Mouse (Mus musculus): ENCODE results near the gene Abi3. TPM values are rescaled to one million over a fixed set of nuclear protein-coding genes. Genes with fewer than 3 reads are reported as not detected.

Abi3 gene
- polyA plus RNA-seq, 1 experiment from 2014 or later, result 4.2 TPM

DNA sequence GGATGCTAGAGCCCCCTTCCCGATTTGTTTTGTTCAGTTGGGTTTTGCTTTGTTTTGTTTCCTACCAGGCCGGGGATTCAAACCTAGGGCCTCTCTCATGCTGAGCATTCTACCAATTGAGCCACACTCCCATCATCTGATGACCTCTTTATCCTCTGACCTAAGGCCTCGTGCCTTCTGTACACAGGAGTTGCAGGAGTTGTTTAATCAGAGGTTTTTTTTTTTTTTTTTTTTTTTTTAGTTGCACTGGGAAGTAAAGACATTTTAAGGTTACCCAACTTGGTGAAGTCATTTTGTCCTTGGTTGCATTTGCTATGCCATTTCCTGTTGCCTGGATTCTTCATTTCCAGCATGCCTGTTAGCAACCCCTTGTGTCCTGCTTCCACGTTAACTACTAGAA is 27.2 kb upstream of the Abi3 start:
- TF ChIP-seq EP300 (optimal IDR thresholded peaks at IDR 0.05) (no peak), CTCF (IDR thresholded peaks at IDR 0.05; ENCODE audit: low read depth) (no peak)
- DNase-seq (ENCODE audit: low spot score) (no peak), ATAC-seq (ENCODE audit: low FRiP score, low TSS enrichment) (no peak)
- no peak overlapping the region for H3K27ac ChIP-seq (replicated peaks)
- WGBS, result 68% methylated on average over 4 of the region's 4 CpGs
- H3K9ac ChIP-seq (ENCODE audit: low read length), result no peak overlapping the region
- no peaks in the 10 kb centered on the region for H3K36me3 ChIP-seq (ENCODE audit: control insufficient read depth, insufficient read depth, low read length)
- H3K9me3 ChIP-seq (ENCODE audit: control insufficient read depth, low read length), result no peaks in the 10 kb centered on the region
- no peak overlapping the region for H3K4me2 ChIP-seq (replicated peaks; ENCODE audit: low read depth)
- H3K4me1 ChIP-seq (replicated peaks; ENCODE audit: control insufficient read depth, insufficient read depth), result no peaks in the 10 kb centered on the region
- no peak overlapping the region for H3K4me3 ChIP-seq (ENCODE audit: low read depth, low read length)
- H3K27me3 ChIP-seq (ENCODE audit: control insufficient read depth, insufficient read depth, low read length), result no peaks in the 10 kb centered on the region

DNA sequence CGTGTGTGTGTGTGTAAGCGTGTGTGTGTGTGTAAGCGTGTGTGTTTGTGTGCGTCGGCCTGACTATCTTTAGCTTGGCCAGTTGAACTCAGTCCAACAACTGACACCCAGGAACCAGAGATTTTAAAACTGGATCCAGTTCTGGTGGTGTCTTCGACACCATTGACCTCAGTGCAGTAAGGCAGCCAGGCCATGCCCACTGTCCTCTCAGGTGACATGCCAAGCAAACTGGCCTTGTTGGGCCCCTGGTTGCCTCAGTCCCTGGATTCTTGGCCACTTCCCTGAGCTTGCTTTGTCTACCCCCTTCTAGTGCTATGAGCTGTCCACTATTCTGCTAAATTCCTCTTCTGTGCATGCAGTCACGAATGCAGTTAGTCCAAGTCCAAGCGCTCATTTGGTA is 19.1 kb upstream of the Abi3 start:
- no peak for TF ChIP-seq EP300 (optimal IDR thresholded peaks at IDR 0.05)
- no peak for TF ChIP-seq CTCF (IDR thresholded peaks at IDR 0.05; ENCODE audit: low read depth)
- Histone ChIP-seq H3K9ac (ENCODE audit: low read length) (no peak overlapping the region), H3K36me3 (ENCODE audit: control insufficient read depth, insufficient read depth, low read length) (no peaks in the 10 kb centered on the region), H3K27me3 (ENCODE audit: control insufficient read depth, insufficient read depth, low read length) (no peaks in the 10 kb centered on the region), H3K4me1 (replicated peaks; ENCODE audit: control insufficient read depth, insufficient read depth) (0 out of 2 replicates have a peak, but pooled peaks cover 2% of the 10 kb centered on the region), H3K9me3 (ENCODE audit: control insufficient read depth, low read length) (no peaks in the 10 kb centered on the region), H3K27ac (replicated peaks) (no peak overlapping the region), H3K4me2 (replicated peaks; ENCODE audit: low read depth) (no peak overlapping the region), H3K4me3 (ENCODE audit: low read depth, low read length) (no peak overlapping the region)
- WGBS, result 92% methylated on average over 8 of the region's 8 CpGs
- no peak for ATAC-seq (ENCODE audit: low FRiP score, low TSS enrichment)
- DNase-seq (ENCODE audit: low spot score), result no peak

DNA sequence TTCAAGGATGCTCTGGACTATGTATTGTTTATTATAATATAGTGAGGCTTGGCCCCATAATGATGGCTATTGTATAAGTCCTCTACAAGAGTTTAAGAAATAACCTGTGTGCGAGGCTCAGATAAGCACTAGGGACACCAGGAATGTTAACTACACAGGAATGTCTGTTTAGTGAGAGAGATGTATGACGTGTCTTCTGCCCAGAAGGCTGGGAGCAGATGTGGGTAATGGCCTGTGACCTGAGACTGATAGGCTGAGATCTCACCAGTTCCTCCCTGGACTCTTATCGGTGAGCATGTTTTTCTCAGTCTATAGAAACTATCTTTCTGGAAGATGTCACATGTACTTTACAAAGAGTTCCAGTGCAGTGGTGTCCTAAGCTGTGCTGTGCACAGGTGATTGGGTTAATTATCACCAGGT is 17.8 kb upstream of the Abi3 start:
- Histone ChIP-seq H3K9ac (ENCODE audit: low read length) (peak overlapping the region; percentile 74; the same call in 1 of the 2 replicates), H3K4me2 (replicated peaks; ENCODE audit: low read depth) (peak overlapping the region; percentile 54), H3K4me3 (ENCODE audit: low read depth, low read length) (peak overlapping the region; percentile 74), H3K27ac (replicated peaks) (no peak overlapping the region), H3K4me1 (replicated peaks; ENCODE audit: control insufficient read depth, insufficient read depth) (0 out of 2 replicates have a peak, but pooled peaks cover 2% of the 10 kb centered on the region), H3K9me3 (ENCODE audit: control insufficient read depth, low read length) (no peaks in the 10 kb centered on the region), H3K36me3 (ENCODE audit: control insufficient read depth, insufficient read depth, low read length) (no peaks in the 10 kb centered on the region), H3K27me3 (ENCODE audit: control insufficient read depth, insufficient read depth, low read length) (no peaks in the 10 kb centered on the region)
- TF ChIP-seq EP300 (optimal IDR thresholded peaks at IDR 0.05) (no peak), CTCF (IDR thresholded peaks at IDR 0.05; ENCODE audit: low read depth) (no peak)
- ATAC-seq (ENCODE audit: low FRiP score, low TSS enrichment) (no peak), DNase-seq (ENCODE audit: low spot score) (no peak)
- WGBS, result 22% methylated on average over 3 of the region's 3 CpGs

DNA sequence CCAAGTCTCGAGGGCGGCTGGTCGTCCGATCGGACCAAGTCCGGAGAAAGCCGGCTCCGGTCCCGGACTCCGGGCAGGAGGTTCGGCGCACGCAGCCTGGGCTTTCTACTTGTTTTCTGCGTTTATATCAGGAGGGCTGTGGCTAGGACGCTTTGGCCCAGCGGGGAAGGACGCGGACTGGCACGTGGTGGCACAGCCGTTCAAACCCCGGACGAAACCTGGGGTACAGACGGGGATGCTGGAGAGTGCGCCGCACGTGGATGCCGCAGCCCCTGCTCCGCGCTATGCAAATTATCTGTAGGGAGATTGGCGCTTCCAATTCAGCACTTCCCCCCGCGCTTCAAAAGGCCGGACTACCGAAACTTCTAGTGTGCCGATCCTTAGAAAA is 17.2 kb upstream of the Abi3 start:
- H3K4me2 ChIP-seq (replicated peaks; ENCODE audit: low read depth), result peak overlapping the region; percentile 54
- H3K27me3 ChIP-seq (ENCODE audit: control insufficient read depth, insufficient read depth, low read length), result no peaks in the 10 kb centered on the region
- peak overlapping the region; percentile 74 for H3K9ac ChIP-seq (ENCODE audit: low read length)
- H3K27ac ChIP-seq (replicated peaks), result peak overlapping the region; percentile 93
- DNase-seq (ENCODE audit: low spot score) (peak; percentile 75), ATAC-seq (ENCODE audit: low FRiP score, low TSS enrichment) (peak; percentile 34)
- no peaks in the 10 kb centered on the region for H3K36me3 ChIP-seq (ENCODE audit: control insufficient read depth, insufficient read depth, low read length)
- under 1% methylated on average over 35 of the region's 35 CpGs for WGBS
- 0 out of 2 replicates have a peak, but pooled peaks cover 2% of the 10 kb centered on the region for H3K4me1 ChIP-seq (replicated peaks; ENCODE audit: control insufficient read depth, insufficient read depth)
- peak overlapping the region; percentile 74 for H3K4me3 ChIP-seq (ENCODE audit: low read depth, low read length)
- H3K9me3 ChIP-seq (ENCODE audit: control insufficient read depth, low read length), result no peaks in the 10 kb centered on the region
- TF ChIP-seq CTCF (IDR thresholded peaks at IDR 0.05; ENCODE audit: low read depth) (peak; percentile 26; the same call in 1 of the 2 replicates), EP300 (optimal IDR thresholded peaks at IDR 0.05) (no peak)

DNA sequence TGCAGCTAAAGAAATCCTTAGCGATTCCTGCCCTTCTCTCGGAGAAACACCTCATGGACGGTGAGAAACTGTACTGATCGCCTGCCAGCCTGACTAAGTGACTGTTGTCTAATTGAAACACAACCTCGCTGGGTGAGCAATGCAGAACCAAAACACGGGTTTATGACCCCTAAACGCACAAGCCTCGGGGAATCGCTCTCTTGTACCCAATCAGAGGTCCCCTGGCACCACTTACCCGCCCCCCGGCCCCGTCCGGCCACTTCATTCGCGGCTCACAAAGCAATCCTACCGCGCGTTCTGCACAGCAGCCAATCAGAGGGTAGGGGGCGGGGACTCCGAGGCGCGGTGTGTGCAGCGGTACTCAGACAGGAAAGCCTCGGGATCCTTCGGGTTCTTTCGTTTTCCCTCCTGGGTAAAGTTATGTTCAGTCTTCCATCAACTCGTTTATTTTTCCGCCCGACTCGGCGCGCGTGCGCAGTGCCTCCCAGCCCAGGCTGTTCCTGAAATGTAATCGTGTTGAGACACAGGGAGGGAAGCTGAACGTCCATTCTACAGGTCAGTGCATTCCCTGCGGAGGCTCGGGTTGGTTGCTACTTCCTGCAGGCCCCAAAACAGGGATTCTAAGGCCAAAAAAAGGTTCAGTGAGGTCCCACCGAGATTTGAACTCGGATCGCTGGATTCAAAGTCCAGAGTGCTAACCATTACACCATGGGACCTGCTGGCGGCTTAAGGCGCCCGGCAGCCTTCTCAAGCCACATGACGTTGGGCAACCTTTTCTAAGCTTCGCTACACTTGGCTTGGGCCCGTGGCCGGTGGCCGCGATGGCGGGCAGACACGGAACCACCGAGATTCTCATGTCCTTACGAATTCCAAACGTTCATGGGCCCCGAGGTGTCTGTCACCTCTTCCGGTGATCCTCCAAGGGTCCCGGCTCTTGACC is 16.5 kb upstream of the Abi3 start:
- Histone ChIP-seq H3K9me3 (ENCODE audit: control insufficient read depth, low read length) (no peaks in the 10 kb centered on the region), H3K36me3 (ENCODE audit: control insufficient read depth, insufficient read depth, low read length) (no peaks in the 10 kb centered on the region), H3K27me3 (ENCODE audit: control insufficient read depth, insufficient read depth, low read length) (no peaks in the 10 kb centered on the region), H3K27ac (replicated peaks) (peak overlapping the region; percentile 93), H3K9ac (ENCODE audit: low read length) (peak overlapping the region; percentile 74), H3K4me3 (ENCODE audit: low read depth, low read length) (peak overlapping the region; percentile 74), H3K4me2 (replicated peaks; ENCODE audit: low read depth) (peak overlapping the region; percentile 54), H3K4me1 (replicated peaks; ENCODE audit: control insufficient read depth, insufficient read depth) (0 out of 2 replicates have a peak, but pooled peaks cover 2% of the 10 kb centered on the region)
- no peak for TF ChIP-seq EP300 (optimal IDR thresholded peaks at IDR 0.05)
- no peak for TF ChIP-seq CTCF (IDR thresholded peaks at IDR 0.05; ENCODE audit: low read depth)
- ATAC-seq (ENCODE audit: low FRiP score, low TSS enrichment) (peak; percentile 98), DNase-seq (ENCODE audit: low spot score) (peak; percentile 98)
- under 1% methylated on average over 58 of the region's 58 CpGs for WGBS
